Mouse (Mus musculus): ENCODE measurements around the gene Usp45. TPM values are rescaled to one million over a fixed set of nuclear protein-coding genes. Genes with fewer than 3 reads are reported as not detected.

Usp45 gene
- polyA plus RNA-seq, 1 experiment from 2014 or later, result 8.5 TPM

- Histone ChIP-seq H3K4me3 (replicated peaks) (peak overlapping the region; percentile 79), H3K27me3 (no peaks in the 10 kb centered on the region), H3K9me3 (replicated peaks) (no peaks in the 10 kb centered on the region), H3K4me1 (no peaks in the 10 kb centered on the region), H3K9ac (no peak overlapping the region), H3K36me3 (peaks cover 14% of the 10 kb centered on the region), H3K27ac (replicated peaks) (no peak overlapping the region; the same call in 1 of the 2 replicates), H3K4me2 (replicated peaks) (peak overlapping the region; percentile 63)
- ATAC-seq (ENCODE audit: insufficient number of reproducible peaks, low FRiP score, low TSS enrichment, low read depth), result no peak
- 32% methylated on average over 6 of the region's 6 CpGs for WGBS
Observed at GRCm38 (mm10) chr4:21878776-21879175, 111.8 kb downstream of the Usp45 start.

- peak; percentile 86 for ATAC-seq (ENCODE audit: insufficient number of reproducible peaks, low FRiP score, low TSS enrichment, low read depth)
- Histone ChIP-seq H3K27me3 (no peaks in the 10 kb centered on the region), H3K4me3 (replicated peaks) (peak within 1 kb of the TSS; percentile 79), H3K36me3 (peaks cover 6% of the 10 kb centered on the region; the same call in 1 of the 2 replicates), H3K4me2 (replicated peaks) (peak within 1 kb of the TSS; percentile 63), H3K27ac (replicated peaks) (peak within 1 kb of the TSS; percentile 94), H3K4me1 (no peaks in the 10 kb centered on the region), H3K9ac (peak within 1 kb of the TSS; percentile 69), H3K9me3 (replicated peaks) (no peaks in the 10 kb centered on the region)
- WGBS, result under 1% methylated on average over 51 of the region's 51 CpGs
Observed at GRCm38 (mm10) chr4:21879565-21880220, 112.7 kb downstream of the Usp45 start, which contains the start of gene Coq3. TSS of gene Coq3 (plus strand) at chr4:21879673.

- H3K36me3 ChIP-seq, result no peaks in the 10 kb centered on the region
- no peak for ATAC-seq (ENCODE audit: insufficient number of reproducible peaks, low FRiP score, low TSS enrichment, low read depth)
- no peaks in the 10 kb centered on the region for H3K9me3 ChIP-seq (replicated peaks)
- no peaks in the 10 kb centered on the region for H3K27me3 ChIP-seq
- no peak overlapping the region for H3K4me2 ChIP-seq (replicated peaks)
- no peaks in the 10 kb centered on the region for H3K4me1 ChIP-seq
- no peak overlapping the region for H3K27ac ChIP-seq (replicated peaks)
- no peak overlapping the region for H3K9ac ChIP-seq
- WGBS, result 91% methylated on average over 6 of the region's 6 CpGs
- no peak overlapping the region for H3K4me3 ChIP-seq (replicated peaks)
Observed at GRCm38 (mm10) chr4:21882806-21883205, 115.8 kb downstream of the Usp45 start.

GRCm38 (mm10) chr4:21885831-21886230, 118.9 kb downstream of the Usp45 start:
- no peaks in the 10 kb centered on the region for H3K36me3 ChIP-seq
- no peaks in the 10 kb centered on the region for H3K9me3 ChIP-seq (replicated peaks)
- no peaks in the 10 kb centered on the region for H3K4me1 ChIP-seq
- H3K4me3 ChIP-seq (replicated peaks), result no peak overlapping the region
- H3K4me2 ChIP-seq (replicated peaks), result no peak overlapping the region
- ATAC-seq (ENCODE audit: insufficient number of reproducible peaks, low FRiP score, low TSS enrichment, low read depth), result no peak
- 79% methylated on average over 8 of the region's 8 CpGs for whole genome bisulfite sequencing
- H3K9ac ChIP-seq, result no peak overlapping the region
- no peaks in the 10 kb centered on the region for H3K27me3 ChIP-seq
- H3K27ac ChIP-seq (replicated peaks), result no peak overlapping the region

Other genes with a start within 250 kb of the Usp45 start
- not detected in 2 replicates for gene Prdm13, start 81.2 kb upstream of the Usp45 start, polyA plus RNA-seq (2015; fragmentation: Nextera tagmentation; extraction: Ambion mirVana)
- gene Ccnc, start 39.5 kb upstream of the Usp45 start, polyA plus RNA-seq (2015; fragmentation: Nextera tagmentation; extraction: Ambion mirVana), result 39.7 and 39.8 TPM in 2 replicates
- 7.5 and 8.2 TPM in 2 replicates for gene Tstd3, start 56 bp downstream of the Usp45 start, polyA plus RNA-seq (2015; fragmentation: Nextera tagmentation; extraction: Ambion mirVana)
- 134 and 141 TPM in 2 replicates for gene Pnisr, start 80.4 kb downstream of the Usp45 start, polyA plus RNA-seq (2015; fragmentation: Nextera tagmentation; extraction: Ambion mirVana)
- 13.1 and 13.5 TPM in 2 replicates for gene Coq3, start 112.5 kb downstream of the Usp45 start, polyA plus RNA-seq (2015; fragmentation: Nextera tagmentation; extraction: Ambion mirVana)
- gene Faxc, start 164.2 kb downstream of the Usp45 start, polyA plus RNA-seq (2015; fragmentation: Nextera tagmentation; extraction: Ambion mirVana), result 4.9 and 5.6 TPM in 2 replicates